Mouse (Mus musculus): ENCODE data around the gene Slc22a15.
A peak's percentile ranks its signal among the peaks of the same experiment; 100 is the strongest.

Gene Slc22a15

GRCm38 (mm10) chr3:101923843-101924740, at the start of gene Slc22a15:
Slc22a15 (minus strand) TSS chr3:101924453.
- peak; percentile 64 to 69 for DNase-seq (ENCODE audit: low spot score in 2 of 2)

GRCm38 (mm10) chr3:101966825-101967558, 42.7 kb upstream of the Slc22a15 start:
- DNase-seq (ENCODE audit: low spot score in 2 of 2) = no peak

DNA sequence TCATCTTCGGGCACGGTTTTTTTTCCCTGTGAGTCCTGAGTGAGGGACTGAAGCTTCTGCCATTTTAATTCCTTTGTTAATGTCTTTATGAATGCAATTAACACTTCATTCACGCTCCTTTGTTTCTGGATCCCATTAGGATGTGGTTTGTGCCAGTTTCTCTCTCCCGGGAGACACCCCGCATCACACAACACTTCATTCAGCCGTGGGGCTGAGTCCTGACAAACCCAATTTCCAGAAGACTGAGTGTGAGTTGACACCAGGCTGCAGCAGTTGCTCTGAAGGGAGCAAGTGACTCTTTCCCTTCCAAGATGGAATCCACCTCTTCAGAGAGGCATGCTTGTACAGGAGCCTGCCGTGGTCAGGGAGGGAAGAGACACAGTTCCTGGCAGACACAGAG, 40.1 kb upstream of the Slc22a15 start:
- DNase-seq (ENCODE audit: low spot score in 2 of 2) = no peak

GRCm38 (mm10) chr3:101963501-101963900, 39.2 kb upstream of the Slc22a15 start:
- no peak for DNase-seq (ENCODE audit: low spot score in 2 of 2)

- DNase-seq (ENCODE audit: low spot score in 2 of 2) = no peak
Measured at GRCm38 (mm10) chr3:101961146-101961835, 37.0 kb upstream of the Slc22a15 start.

- DNase-seq (ENCODE audit: low spot score in 2 of 2) = no peak
Measured at GRCm38 (mm10) chr3:101958047-101958446, 33.8 kb upstream of the Slc22a15 start.

- no peak for DNase-seq (ENCODE audit: low spot score in 2 of 2)
Measured at GRCm38 (mm10) chr3:101953506-101953905, 29.3 kb upstream of the Slc22a15 start.

DNA sequence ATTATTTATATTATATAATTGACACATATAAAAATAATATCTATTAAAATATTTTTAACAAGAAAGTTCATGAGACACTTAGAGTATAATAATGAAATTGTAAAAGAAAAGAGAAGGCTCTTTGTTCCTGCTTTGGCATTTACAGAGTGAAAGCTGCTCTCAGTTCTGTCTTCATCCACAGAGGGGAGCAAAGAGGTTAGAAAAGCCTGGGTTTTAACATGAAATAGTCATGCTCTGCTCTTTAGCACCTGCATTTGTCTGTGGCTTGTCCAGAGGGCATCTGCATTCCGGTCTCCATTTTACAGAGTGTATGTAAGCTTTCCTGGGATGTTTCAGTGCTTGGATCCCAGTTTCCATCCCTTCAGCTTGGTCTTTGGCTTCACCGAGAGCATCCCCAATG, 28.3 kb upstream of the Slc22a15 start:
- DNase-seq (ENCODE audit: low spot score in 2 of 2) = no peak

DNA sequence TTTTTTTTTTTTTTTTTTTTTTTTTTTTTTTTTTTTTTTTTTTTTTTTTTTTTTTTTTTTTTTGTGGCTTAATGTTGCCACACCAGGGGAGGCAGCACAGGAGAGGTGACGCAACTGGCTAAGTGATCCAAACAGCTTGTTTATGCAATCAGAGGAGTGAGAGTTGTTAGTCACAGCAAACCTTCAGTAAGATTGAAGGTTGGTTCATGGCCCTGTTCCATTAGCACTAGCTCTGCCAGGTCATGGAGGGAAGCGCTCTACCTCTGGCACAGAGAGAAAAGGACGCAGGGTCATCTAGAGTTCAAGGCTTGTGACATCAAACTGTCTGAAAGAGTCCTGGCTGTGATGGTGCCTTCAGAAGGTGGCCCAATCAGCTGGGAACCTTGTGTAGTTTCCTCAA, 24.3 kb upstream of the Slc22a15 start:
- no peak for DNase-seq (ENCODE audit: low spot score in 2 of 2)

GRCm38 (mm10) chr3:101947250-101947649, 23.0 kb upstream of the Slc22a15 start:
- DNase-seq (ENCODE audit: low spot score in 2 of 2) = no peak

- no peak for DNase-seq (ENCODE audit: low spot score in 2 of 2)
Measured at GRCm38 (mm10) chr3:101945257-101945656, 21.0 kb upstream of the Slc22a15 start.

GRCm38 (mm10) chr3:101940418-101940817, 16.2 kb upstream of the Slc22a15 start:
- DNase-seq (ENCODE audit: low spot score in 2 of 2) = no peak

- no peak for DNase-seq (ENCODE audit: low spot score in 2 of 2)
Measured at GRCm38 (mm10) chr3:101939865-101940264, 15.6 kb upstream of the Slc22a15 start.

DNA sequence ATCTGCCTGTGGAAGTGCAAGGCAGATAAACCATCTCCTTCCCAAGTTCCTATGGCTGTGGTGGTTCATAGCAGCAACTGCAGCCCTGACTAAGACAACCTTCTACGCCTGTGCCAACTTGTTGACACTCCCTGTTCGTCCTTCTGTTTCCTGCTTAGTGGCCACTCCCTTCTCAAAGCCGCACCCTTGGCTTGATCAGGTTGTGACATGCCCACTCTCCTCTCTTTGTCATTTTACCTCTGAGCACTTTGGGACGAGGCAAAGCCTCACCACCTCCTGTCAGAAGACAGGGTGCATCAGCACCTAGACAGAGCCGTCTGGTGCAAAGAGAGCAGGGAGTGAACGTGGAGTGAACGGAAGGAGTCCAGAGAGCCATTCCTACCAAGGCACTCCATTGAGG, 14.9 kb upstream of the Slc22a15 start:
- no peak for DNase-seq (ENCODE audit: low spot score in 2 of 2)

DNA sequence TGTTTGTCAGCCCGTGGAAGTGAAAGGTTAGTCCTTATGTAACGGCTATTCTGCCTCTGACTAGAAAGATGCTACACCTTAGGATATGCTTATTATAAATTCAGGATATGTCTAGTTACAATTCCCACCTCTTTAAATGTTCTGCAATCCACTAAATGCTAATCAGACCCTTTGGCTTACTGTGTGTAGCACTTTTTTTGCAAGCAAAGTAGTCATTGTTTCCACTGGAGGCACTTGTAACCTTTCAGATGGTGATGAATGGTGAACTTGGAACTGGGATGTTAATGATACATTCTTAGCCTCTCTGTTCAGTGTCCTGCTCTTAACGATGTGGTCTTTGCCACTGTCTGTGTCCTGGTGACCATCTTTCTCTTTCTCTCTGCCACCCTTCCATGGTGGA, 12.1 kb upstream of the Slc22a15 start:
- no peak for DNase-seq (ENCODE audit: low spot score in 2 of 2)

GRCm38 (mm10) chr3:101933820-101934219, 9.6 kb upstream of the Slc22a15 start:
- no peak for DNase-seq (ENCODE audit: low spot score in 2 of 2)

DNA sequence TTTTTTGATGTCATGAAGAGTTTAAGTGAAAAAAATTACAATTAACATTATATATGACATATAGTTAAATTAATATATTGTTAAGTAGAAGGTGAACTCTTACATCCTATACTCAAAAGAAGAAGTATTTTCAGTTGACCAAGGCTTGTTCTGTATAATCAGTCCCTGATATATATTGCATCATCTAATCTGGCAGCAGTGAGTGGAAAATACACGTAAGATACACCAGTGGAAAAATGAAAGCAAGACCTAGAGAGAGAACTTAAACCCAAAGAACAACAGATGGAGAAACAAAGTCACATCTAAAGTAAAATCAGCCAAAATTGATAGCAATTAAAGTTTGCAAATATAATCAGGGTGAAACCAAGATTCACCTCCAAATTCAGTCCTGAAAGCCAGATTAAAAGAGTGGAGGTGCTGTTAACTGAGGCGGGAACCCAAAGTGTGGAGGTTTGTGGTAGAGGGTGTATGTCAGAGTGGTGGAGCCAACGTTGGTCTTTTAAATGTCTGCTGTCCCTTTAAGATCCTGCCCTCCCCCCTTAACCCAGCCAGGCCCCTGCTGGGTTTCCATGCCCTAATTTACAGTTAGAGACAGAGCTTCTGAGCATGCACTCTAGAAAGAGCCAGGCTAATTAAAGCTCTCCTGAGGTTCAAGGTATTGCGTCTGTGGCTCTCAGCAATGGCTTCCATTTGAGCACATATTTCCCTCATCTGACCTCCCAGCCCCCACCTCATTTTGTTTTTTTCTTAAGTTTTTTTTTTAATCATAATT, 5.0 kb upstream of the Slc22a15 start:
- no peak for DNase-seq (ENCODE audit: low spot score in 2 of 2)

- DNase-seq (ENCODE audit: low spot score in 2 of 2) = no peak
Measured at GRCm38 (mm10) chr3:101926636-101927035, 2.4 kb upstream of the Slc22a15 start.

DNA sequence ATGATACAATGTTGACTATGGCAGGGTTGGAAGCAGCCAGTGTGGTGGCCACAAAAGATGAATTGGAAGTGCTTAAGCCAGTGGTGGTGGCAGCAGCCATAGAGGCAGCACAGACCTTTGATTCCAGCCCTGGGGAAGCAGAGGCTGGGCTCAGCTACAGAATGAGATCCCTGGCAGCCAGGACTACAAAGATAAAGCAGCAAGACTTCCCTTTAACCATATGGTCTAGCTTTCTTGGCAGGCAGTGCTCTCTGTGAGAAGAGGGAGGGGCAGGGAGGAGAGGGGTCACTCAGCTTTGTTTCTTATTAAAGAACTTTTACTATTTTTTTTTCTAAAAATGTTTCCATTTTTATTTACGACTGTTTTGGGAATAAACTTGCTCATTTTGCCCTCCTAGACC, 1.4 kb upstream of the Slc22a15 start:
- no peak for DNase-seq (ENCODE audit: low spot score in 2 of 2)

DNA sequence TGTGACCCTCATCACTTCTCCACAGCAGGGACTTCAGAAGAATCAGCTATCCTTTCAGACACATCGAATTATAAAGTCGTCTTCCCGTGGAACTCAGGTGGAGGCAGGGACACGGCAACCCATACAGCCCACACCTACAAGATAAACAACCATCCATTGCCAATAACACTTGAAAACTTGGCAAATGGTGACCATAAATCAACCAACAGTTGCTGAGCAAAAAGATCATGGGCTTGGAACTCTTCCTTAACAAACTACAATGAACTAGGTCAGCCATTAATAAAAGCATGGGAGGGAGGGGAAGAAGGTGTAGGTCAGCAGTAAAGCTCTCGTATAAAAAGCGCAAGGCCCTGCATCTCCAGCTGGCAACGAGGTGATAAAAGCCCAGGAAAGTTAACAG, 1.9 kb downstream of the Slc22a15 start:
- DNase-seq (ENCODE audit: low spot score in 2 of 2) = no peak

- DNase-seq (ENCODE audit: low spot score in 2 of 2) = no peak
Measured at GRCm38 (mm10) chr3:101918526-101918925, 5.7 kb downstream of the Slc22a15 start.

GRCm38 (mm10) chr3:101917665-101918064, 6.6 kb downstream of the Slc22a15 start:
- DNase-seq (ENCODE audit: low spot score in 2 of 2) = no peak
